Mouse (Mus musculus): ENCODE data around the gene Clybl.

- no peak for TF ChIP-seq EP300 (optimal IDR thresholded peaks at IDR 0.05)
- no peak for TF ChIP-seq CTCF (IDR thresholded peaks at IDR 0.05; ENCODE audit: low read depth)
These were observed 245.2 kb downstream of the Clybl start for GRCm38 (mm10) chr14:122426529-122427203.

Measured in stomach, postnatal 0 days (tissue).